Mouse (Mus musculus) heart, postnatal 10 days (tissue): ENCODE results near the gene Itga7. TPM values are rescaled to one million over a fixed set of nuclear protein-coding genes. Genes with fewer than 3 reads are reported as not detected.

Experiments
- DNase-seq, 2 experiments: peaks; one replicate each; pipeline ENCODE4 v3.0.0; 2021
- intact Hi-C: fragments of 180-260 bp; cut with DNase I; formaldehyde crosslinking; loops from one replicate; pipeline ENCODE4 v1.15.1; 2025
- total RNA-seq, 2 experiments: library from RNA; stranded (reverse); gene quantifications; 2 replicates each; pipeline ENCODE4 v1.2.3; 2021

The Itga7 gene
- total RNA-seq, 2 experiments from 2014 or later: 125 to 136 TPM

DNA sequence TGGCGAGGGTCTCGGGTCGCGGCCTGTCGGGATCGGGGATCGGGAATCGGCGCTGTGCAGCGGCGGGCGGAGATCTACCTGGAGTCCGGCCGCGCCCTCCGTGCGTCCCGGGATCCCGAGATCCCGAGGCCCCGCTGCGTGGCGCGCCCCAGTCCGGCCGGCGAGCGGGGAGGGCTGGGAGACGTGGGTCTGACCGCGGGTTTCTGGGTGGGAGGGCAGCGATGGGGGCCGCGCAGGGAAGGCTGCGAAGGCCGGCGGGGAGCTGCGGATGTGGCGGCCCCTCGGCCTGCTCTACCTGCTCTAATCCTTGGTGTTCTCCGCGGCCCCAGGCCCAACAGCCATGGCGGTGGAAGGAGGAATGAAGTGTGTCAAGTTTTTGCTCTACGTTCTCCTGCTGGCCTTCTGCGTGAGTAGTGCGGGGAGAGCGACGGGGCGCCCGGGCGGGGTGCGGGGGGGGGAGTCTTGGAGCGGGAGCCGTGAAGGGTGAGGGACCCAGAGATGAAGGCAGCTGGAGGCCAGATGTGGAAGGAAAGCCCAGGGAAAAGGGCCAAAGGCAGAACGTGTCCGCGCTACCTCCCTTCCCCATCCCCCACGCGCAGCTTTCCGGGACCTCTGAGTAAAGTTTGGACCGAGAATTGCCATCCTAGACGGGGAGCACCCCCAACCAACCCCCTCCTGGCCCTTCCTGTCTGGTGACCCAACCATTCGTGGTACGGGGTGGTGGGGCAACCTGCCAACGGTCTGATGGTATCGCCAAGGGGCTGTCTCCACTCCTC is 23.4 kb upstream of the Itga7 start:
- peak; percentile 73 to 74 for DNase-seq
- intact Hi-C loops: loop anchor here (5.0 kb wide), 1 partner anchor 67 kb away; no protein-coding TSS in a partner anchor

DNA sequence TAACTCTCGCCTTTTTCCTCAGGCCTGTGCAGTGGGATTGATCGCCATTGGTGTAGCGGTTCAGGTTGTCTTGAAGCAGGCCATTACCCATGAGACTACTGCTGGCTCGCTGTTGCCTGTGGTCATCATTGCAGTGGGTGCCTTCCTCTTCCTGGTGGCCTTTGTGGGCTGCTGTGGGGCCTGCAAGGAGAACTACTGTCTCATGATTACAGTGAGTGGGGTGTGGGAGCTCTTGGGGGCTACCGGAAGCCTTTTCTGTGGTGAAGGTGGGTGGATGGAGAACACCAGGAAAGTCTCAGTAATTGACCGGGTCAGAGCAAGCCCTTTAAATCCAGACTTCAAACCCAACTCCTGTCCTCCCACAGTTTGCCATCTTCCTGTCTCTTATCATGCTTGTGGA is 22.2 kb upstream of the Itga7 start:
- no peak for DNase-seq
- intact Hi-C loops: loop anchor here (5.0 kb wide), 1 partner anchor 66 kb away; no protein-coding TSS in a partner anchor

DNA sequence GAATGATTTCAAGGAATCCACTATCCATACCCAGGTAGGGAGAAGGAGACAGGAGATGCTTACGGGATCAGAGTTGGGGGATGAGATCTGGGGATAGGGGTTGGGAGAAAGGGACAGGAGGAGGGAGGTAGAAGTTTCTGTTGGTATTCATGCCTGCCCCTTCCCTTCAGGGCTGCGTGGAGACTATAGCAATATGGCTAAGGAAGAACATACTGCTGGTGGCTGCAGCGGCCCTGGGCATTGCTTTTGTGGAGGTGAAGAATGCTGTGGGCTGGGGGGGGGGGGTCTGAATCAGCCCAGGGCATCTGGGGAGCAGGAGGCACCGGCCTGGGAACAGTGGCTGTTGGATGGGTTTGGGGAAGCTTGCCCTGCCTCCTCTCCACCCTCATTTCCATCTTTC is 21.4 kb upstream of the Itga7 start:
- intact Hi-C loops: loop anchor here (5.0 kb wide), 1 partner anchor 65 kb away; no protein-coding TSS in a partner anchor
- no peak for DNase-seq

DNA sequence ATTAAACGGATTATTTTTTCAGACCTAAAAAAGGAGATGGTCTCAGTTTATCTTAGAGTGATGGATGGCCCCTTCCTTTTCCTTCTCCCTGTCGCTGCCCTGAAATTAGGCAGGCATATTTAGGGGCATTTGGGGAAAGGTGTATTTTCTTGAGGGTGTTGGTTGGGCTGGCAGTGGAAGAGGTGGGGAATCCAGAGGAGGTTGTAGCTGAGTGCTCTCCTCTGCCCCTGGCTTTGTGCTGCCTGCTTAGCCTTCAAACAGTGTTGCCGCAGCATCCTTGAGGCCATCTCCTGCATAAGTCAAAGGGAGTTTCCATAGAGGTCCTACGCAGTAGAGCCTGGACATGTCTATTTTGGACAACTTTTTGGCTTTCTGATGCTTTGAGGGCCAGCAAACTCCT is 20.8 kb upstream of the Itga7 start:
- DNase-seq: no peak
- intact Hi-C loops: loop anchor here (5.0 kb wide), 1 partner anchor 65 kb away; no protein-coding TSS in a partner anchor

DNA sequence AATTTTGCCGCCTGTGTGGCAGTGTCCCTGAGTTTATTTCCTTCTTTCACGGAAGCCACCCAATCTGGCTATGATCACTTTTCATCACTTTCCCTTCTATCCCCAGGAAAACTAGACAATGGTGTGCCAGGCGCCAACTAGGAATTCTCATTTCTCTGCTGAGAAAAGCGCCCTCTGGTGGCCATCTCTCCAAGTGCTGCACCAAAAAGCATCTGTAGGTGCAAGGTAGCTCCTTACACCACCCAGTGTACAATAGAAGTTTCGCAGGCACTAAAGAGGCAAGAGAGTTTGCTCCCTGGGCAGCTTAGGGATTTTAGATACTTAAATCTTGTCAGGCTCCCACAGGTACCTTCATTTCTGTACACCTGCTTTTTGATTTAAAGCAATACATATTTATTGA is 20.4 kb upstream of the Itga7 start:
- intact Hi-C loops: loop anchor here (5.0 kb wide), 1 partner anchor 64 kb away; no protein-coding TSS in a partner anchor

DNA sequence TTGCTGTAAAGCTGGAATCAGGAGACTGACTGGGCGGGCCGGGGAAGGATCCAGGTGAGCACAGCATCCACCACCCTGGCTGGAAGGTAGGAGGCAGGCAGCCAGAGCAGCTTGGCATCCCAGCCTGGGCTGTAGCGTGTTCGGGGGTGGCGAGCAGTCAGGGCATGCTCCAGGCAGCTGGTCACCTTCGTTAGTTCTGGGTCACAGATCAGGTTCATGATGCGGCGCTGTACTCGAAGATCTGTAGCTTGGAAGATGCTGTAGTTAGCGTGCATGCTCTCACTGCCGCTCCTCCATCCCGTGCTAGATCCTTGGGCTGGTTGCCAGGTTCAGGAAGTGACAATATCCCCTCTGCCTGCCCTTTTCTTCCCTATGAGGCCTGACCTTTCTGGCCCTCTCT is 19.9 kb upstream of the Itga7 start:
- intact Hi-C loops: loop anchor here (5.0 kb wide), 1 partner anchor 64 kb away; no protein-coding TSS in a partner anchor
- DNase-seq: peak in 1 of 2 experiments; percentile 23

More for the DNA sequence above, 20.4 kb upstream of the Itga7 start:
- peak; percentile 91 to 95 for DNase-seq

DNA sequence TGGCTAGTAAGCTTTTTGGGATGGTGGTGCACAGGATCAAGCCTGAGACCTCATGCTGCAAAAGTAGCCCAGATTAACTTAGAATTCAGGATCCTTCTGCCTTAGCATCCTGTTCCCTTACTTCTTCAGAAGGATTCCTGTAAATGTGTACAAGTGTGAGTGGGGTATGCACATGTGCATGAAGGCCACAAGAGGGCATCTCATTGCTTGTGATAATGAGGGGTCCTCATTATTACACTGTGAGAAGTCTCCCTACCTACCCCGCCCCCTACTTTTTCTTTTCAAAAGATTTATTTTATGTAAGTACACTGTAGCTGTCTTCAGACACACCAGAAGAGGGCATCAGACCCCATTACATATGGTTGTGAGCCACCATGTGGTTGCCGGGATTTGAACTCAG is 18.1 kb upstream of the Itga7 start:
- intact Hi-C loops: no loop called here

DNA sequence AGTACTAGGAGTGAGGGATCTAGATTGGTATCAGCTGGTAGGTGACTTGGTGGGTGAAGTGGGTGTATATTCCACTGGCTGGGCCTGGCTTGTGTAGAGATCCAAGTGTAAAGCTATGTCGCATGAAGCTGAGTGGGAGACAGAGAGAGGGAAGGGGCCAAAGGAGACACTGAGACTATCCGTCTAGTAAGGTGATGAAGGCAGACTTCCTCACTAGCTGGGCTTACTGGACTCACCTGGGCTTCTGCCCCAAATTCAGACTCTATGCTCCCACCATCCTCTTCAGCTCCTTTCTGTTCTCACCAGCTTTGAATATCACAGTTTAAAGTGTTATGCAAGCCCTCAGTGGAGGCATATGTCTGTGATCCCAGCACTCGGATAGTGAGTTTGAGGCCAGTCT is 17.0 kb upstream of the Itga7 start:
- DNase-seq: no peak
- intact Hi-C loops: no loop called here

More for the DNA sequence above, 18.1 kb upstream of the Itga7 start:
- DNase-seq: no peak

DNA sequence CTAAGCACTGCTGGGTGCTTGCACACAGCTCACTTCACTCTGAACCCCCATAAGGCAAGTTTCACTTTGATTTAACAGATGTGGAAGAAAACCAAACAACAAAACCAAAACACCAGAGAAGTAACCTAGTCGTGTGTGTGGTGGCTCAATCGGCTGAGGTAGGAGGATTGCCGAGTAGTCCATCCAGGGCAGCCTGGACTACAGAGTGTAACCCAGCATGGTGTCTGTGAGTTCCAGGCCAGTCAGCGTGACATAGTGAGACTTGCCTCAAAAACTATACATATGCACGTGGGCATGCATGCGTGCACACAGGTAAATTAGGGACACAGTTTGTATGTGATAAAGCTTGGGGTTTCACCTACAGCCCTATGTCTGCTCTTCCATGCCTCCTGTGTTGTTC is 16.2 kb upstream of the Itga7 start:
- intact Hi-C loops: no loop called here
- DNase-seq: no peak

DNA sequence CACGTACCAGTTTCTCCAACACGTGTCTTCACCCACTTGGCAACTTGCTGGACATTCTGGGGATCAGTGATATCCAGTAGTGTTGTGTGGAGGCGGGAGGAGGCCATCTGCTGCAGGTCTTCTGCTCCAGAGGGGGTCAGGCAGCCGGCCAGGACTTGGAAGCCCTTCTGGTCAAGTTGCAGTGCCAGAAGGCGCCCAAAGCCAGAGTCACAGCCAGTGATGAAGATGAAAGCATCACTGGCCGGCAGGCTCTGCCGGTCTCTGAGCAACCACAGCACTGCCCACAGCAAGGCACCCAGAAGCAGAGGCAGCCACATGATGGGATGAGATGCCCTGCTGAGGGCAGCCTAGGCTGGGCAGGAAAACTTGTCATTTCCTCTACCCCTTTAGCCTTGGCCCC is 15.4 kb upstream of the Itga7 start:
- intact Hi-C loops: no loop called here
- peak; percentile 53 to 57 for DNase-seq

DNA sequence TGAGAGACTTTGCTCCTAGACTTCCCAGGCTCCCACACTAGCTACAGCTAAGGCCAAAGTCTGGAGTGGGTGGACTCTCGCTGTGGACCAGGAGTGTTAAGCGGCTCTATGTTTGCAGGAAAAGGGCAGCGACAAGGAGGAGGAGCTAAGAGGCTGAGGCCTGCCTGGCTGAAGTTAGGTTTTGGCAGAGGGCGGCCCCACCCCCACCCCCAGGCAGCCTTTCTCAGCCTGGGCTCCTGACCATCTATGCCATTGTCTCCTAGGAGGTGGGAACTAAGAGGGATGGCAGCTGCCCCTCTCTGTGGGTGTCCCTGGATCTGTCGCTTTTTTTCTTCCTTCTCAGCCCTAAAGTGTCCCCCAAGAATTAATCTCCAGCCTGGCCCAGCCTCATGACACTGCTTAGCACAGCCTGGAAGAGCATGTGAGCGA is 14.4 kb upstream of the Itga7 start:
- peak; percentile 59 to 60 for DNase-seq
- intact Hi-C loops: no loop called here

DNA sequence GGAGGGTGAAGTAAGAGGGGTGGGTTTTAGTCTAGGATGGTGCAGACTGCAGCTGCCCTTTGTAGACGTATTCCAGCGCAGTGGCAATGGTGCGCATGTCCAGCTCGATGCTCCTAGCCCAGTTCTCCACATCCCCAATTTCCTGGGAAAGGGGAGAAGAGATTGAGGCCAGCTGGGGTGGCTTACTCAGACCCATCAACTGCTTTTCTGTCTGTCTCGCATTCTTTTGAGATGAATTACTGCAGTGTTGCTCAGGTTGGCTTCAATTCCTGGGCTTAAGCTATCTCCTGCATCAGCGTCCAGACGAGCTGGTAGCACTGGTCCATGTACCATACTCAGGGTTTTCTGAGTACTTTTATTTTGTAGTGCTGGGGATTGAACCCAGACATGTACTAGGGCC is 13.7 kb upstream of the Itga7 start:
- DNase-seq: no peak
- intact Hi-C loops: no loop called here

DNA sequence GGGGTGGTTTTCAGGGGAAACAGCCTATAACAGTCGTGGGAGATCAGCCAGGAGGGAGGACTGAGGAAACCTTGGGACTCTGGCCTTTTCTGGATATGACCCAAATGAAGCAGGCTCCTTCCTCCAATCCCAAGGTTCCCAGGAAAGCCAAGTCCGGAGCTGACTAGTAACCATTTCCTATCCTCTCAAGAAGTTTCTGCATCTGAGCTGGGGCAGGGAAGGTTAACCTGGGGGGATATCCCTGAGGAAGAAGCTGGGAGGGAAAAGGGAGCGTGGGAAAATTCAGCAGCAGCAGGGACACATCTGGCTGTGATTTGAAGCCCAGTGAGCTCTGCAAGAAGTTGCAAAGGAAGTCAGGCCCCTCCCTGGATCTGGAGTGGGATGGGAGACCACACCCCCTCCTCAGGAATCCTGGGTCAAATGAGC is 12.9 kb upstream of the Itga7 start:
- intact Hi-C loops: no loop called here

DNA sequence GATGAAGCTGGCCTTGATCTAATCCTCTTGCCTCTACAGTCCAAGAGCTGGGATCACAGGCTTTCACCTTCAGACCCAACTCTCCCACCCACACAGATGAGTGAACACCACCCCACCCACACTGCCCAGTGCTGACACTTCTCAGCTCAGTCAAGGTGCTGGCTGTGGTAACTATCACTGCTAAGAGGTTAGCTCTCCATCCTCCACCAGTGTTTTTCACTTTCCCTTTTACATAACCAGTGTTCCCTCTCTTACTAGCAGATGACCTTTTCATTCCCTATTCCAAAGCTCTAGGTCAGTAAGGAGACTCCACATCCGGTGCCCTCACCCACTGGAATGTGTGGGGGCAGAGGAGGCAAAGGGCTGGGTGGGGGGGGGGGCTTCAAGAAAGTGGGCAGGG is 12.4 kb upstream of the Itga7 start:
- intact Hi-C loops: no loop called here

More for the DNA sequence above, 12.9 kb upstream of the Itga7 start:
- DNase-seq: peak; percentile 67 to 70

DNA sequence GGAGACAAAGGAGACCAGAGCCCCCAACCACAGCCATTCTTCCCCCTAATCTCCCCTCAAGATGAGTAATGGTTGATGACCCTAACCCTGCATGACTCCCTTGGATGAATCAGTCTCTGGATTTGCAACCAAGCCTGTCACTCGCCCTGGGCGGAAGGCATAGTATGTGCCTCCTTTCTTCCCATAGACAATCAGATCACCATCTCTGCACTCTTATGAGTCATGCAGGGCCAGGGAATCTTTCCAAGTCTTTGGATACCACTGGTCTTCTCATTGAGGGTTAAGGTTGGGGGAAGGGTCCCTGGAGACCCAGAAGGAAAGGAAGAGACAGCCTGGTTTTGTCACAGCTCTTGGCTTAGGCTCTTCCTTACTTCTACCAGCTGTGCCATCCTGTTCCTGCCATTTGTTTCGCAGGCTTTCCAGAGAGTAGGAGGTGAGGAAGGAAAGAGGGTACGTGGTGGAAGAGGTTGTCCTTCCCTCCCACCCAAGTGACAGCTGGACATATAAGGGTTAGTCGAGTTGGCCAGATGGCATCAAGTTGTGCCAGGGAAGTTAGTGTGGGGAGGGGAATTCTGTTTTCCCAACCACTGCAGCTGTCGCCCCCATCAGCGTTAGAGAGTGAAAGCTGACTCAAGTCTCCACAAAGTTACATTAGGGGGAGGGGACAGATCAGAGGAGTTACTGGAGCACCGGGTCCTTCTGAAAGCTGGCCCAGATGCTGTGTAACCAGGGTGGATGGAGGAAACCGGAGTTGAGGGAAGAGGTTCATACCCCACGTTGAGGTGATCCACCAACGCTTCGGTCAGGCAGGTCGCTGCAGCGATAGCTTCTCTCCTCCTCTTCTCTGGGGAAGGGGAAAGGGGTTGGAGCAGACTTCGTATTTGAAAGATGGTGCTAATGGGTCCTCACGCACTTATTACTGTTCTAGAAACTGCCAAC is 11.5 kb upstream of the Itga7 start:
- intact Hi-C loops: no loop called here
- DNase-seq: peak in 1 of 2 experiments; percentile 29

More for the DNA sequence above, 12.4 kb upstream of the Itga7 start:
- DNase-seq: no peak

DNA sequence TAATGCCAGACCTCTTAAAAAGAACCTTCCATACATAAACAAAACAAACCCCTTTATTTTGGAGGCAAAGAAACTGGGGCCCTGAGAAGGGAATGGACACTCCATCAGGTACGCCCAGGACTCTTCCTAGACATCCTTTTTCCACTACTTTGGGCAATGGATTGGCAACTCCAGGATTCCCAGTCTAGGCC is 10.9 kb upstream of the Itga7 start, which contains the start of gene Rdh5:
Rdh5 (minus strand) TSS at position 67 of the 191 bp plus-strand sequence.
- intact Hi-C loops: no loop called here
- DNase-seq: no peak

DNA sequence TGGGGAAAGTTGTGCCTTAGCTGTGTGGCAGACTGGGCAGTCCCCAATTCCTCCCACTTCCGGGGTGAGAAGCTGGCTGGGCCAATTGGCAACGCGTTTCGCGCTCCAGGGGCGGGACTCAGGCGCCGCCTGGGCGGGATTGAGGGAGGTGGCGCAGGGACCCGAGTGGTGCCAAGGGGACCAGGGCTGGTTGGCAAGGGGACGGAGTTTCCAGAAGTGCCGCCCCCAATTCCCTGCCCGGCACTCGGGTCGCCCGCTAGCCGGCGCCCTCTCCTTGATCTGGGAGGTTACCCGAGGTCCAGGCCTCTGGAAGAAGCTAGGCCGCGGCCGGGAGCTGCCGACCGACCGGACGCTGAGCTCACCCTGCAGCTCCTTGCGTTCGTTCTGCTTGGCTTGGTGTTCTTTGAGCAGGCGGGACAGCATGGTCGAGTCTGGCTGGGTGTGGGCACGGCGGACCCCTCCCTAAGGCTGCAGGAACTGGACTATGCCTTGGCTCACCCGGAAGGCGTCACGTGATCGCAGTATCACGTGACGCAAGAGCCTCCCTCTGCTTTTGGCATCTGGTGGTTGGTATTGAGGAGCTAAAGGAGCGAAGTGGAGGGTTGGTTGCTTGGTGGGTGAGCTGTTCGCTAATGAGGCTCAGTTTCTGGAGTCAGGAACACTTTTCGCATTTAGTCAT is 10.5 kb upstream of the Itga7 start:
- intact Hi-C loops: no loop called here
- DNase-seq: peak; percentile 97 to 98

DNA sequence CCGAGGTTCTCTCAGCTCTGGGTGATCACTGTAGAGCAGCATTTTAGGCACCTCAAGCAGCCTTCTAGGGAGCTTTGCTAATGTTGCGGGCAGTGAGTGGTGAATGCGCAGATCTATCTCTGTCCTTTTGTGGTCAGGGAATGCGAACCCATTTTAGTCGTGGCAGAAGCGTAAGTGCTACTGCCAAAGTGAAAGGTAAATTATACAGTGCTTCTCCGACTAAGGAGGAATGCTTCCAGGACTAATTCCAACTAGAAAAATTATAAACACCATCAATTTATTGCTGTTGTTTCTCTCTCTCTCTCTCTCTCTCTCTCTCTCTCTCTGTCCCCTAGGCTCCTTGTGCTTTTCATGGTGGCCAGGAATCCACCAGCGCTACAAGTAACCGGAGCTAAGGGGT is 9.7 kb upstream of the Itga7 start, which contains the start of gene Bloc1s1:
Bloc1s1 (minus strand) TSS at position 101 of the 400 bp plus-strand sequence.
- intact Hi-C loops: no loop called here
- DNase-seq: no peak

DNA sequence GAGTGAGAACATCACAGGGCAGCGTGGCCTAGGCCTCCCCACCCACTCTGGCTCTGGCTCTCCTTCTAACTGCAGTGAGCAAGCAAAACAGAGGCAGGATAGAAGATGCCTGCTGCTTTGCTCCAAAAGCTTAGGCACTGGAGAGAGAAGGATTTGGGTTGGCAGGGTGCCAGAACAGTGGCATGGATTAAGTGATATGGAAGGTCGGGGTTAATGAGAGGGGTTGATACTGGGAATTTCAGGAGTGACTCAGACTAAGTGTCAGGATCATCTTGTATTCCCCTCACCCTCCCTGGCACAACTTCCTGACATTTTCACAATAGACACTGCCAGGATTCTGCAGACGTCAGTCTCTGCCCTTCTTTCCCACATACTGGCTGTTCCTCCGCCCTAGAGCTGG is 5.3 kb upstream of the Itga7 start:
- peak; percentile 34 to 36 for DNase-seq
- intact Hi-C loops: no loop called here

DNA sequence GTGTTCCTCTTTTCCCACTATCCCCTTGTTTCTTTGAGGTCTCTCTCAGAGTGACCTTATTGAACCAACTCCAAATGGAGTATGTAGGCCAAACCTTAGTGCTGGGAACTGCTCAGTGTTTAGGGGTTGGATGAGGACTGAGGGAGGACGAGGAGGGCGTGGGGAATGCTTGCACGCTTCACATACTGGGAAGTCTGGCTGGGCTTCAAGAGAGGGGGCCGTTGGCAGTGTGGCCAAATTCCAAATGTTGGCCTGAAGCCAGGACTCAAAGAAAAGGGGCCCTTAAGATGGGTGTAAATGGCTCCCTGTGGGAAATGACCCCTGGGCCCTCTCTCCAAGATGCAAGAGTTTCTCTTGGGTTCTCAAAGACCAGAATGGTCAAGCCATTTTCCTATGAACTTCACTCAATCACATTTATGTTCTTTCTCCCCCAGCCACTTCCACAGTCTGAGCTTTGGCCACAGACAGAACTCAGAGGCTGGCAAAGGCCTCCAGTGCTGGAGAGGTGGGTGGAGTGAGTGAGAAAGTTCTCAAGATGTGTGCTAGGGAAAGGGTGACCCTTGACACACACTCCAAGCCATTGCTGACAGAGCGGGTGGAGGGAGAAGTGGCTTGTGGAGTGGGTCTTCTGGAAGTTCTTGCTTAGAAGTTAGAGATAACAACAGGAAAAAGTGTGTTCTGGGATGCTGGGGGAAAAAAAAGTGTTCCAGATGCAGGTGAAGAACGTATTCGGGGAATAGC is 3.8 kb upstream of the Itga7 start:
- intact Hi-C loops: no loop called here
- DNase-seq: peak; percentile 26 to 44
